Mouse (Mus musculus) spleen, adult 2 months (tissue): ENCODE data around the gene Nat8. TPM values are rescaled to one million over a fixed set of nuclear protein-coding genes. Genes with fewer than 3 reads are reported as not detected.
"Not testable (repeated sequence)": the region's sequence is repeated elsewhere in the genome, so short reads cannot be mapped to it uniquely, and the experiment has no call there.

Experiments used
- DNase-seq, 2 experiments: peaks; one replicate each; pipeline versions ENCODE4 v3.0.0 to v3.0.0-alpha.2; 2012 to 2021; ENCODE audit warnings: low spot score in 2 of 2, low read depth in 1 of 2
- H3K27ac ChIP-seq: fragments of 200-500 bp; 2 replicates; pipeline ENCODE4 v1.5.1; 2012; ENCODE audit warnings: low read length, inconsistent platforms; ENCODE audit not compliant: insufficient read depth
- H3K27me3 ChIP-seq: fragments of 200-500 bp; 2 replicates; pipeline ENCODE4 v1.6.1; 2012; ENCODE audit warnings: mild to moderate bottlenecking, moderate library complexity, low read length, inconsistent platforms; ENCODE audit not compliant: control insufficient read depth, insufficient read depth
- H3K36me3 ChIP-seq: fragments of 200-500 bp; 2 replicates; pipeline ENCODE4 v1.6.1; 2012; ENCODE audit warnings: mild to moderate bottlenecking, low read length, inconsistent platforms; ENCODE audit not compliant: control insufficient read depth, insufficient read depth
- H3K4me1 ChIP-seq: fragments of 200-500 bp; 2 replicates; pipeline ENCODE4 v1.6.1; 2011; ENCODE audit warnings: inconsistent platforms; ENCODE audit not compliant: control insufficient read depth, insufficient read depth, insufficient read length
- H3K4me3 ChIP-seq: fragments of 200-500 bp; 2 replicates; pipeline ENCODE4 v1.5.1; 2011; ENCODE audit warnings: mild to moderate bottlenecking, inconsistent platforms; ENCODE audit not compliant: insufficient read depth, insufficient read length; ENCODE audit errors: extremely low read depth
- CTCF ChIP-seq: fragments of 200-500 bp; IDR thresholded peaks from 2 replicates; pipeline ENCODE4 v1.5.1; 2011; ENCODE audit warnings: mild to moderate bottlenecking, inconsistent platforms; ENCODE audit not compliant: insufficient read depth, insufficient read length, insufficient replicate concordance; ENCODE audit errors: extremely low read depth
- POLR2A ChIP-seq: fragments of 200-500 bp; IDR thresholded peaks from 2 replicates; pipeline ENCODE4 v1.6.1; 2011; ENCODE audit warnings: low read depth, low read length, inconsistent platforms
- WGBS: fragments of 180-500 bp; shearing (Covaris S2); methylation state at CpG from one replicate; pipeline ENCODE4 v1.1.7; 2018; 5-methylcytosine and 5-hydroxymethylcytosine counted together
- polyA plus RNA-seq: library from polyadenylated mRNA; depleted of rRNA; stranded (reverse); fragments of >200 nt; gene quantifications from 2 replicates; pipeline ENCODE4 v1.2.3, GENCODE M21; 2012

Nat8 gene
- polyA plus RNA-seq, 1 experiment, result 1.0 TPM

DNA sequence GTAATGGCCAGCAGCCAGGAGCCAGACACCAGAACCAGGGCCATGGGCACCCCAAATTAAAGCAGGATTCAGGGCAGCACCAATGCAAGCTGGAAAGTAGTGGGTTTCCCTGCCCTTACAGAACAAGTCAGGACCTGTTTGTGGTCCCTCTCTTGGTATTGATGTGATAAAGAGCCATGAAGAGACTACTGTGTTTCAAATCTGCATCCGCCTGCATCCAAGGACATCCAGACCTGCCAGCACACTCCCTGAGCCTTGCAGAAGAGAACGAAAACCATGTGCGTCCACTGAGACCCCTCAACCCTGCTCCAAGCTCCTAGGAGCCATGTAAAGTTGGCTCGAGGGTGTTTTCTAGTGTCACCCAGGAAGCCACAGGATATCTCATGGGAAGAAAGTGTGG, 16.3 kb upstream of the Nat8 start:
- H3K36me3 ChIP-seq, result no peaks in the 10 kb centered on the region
- no peak overlapping the region for H3K27ac ChIP-seq
- no peak overlapping the region for H3K4me3 ChIP-seq
- 86% methylated on average over 4 of the region's 4 CpGs for WGBS
- no peaks in the 10 kb centered on the region for H3K27me3 ChIP-seq
- no peak for DNase-seq
- no peaks in the 10 kb centered on the region for H3K4me1 ChIP-seq
- no peak for TF ChIP-seq CTCF
- TF ChIP-seq POLR2A, result no peak

GRCm38 (mm10) chr6:85846921-85847320, 15.0 kb upstream of the Nat8 start:
- no peaks in the 10 kb centered on the region for H3K27me3 ChIP-seq
- WGBS, result 40% methylated on average over 1 of the region's 1 CpGs
- no peaks in the 10 kb centered on the region for H3K4me1 ChIP-seq
- DNase-seq, result no peak
- TF ChIP-seq POLR2A (no peak), CTCF (no peak)
- no peak overlapping the region for H3K4me3 ChIP-seq
- no peak overlapping the region for H3K27ac ChIP-seq
- H3K36me3 ChIP-seq, result no peaks in the 10 kb centered on the region

DNA sequence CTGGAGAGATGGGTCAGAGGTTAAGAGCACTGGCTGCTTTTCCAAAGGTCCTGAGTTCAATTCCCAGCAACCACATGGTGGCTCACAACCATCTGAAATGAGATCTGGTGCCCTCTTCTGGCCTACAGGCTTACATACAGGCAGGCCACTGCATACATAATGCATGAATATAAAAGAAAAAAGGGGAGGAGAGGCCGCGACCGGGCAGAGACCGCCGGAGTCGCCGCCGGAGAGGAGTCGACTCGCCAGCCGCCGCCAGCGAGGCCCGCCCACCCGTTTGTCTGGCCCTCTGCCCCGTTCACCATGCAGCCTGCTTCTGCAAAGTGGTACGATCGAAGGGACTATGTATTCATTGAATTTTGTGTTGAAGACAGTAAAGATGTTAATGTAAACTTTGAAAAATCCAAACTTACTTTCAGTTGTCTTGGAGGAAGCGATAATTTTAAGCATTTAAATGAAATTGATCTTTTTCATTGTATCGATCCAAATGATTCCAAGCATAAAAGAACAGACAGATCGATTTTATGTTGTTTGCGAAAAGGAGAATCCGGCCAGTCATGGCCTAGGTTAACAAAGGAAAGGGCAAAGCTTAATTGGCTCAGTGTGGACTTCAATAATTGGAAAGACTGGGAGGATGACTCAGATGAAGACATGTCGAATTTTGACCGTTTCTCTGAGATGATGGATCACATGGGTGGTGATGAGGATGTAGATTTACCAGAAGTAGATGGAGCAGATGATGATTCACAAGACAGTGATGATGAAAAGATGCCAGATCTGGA, 12.0 kb upstream of the Nat8 start:
- not testable (repeated sequence) for H3K4me1 ChIP-seq, H3K27me3 ChIP-seq, DNase-seq, H3K4me3 ChIP-seq, H3K36me3 ChIP-seq, H3K27ac ChIP-seq
- WGBS, result 91% methylated on average over 25 of the region's 25 CpGs

GRCm38 (mm10) chr6:85839982-85840381, 8.1 kb upstream of the Nat8 start:
- DNase-seq, result no peak
- no peak overlapping the region for H3K4me3 ChIP-seq
- H3K36me3 ChIP-seq, result no peaks in the 10 kb centered on the region
- H3K27ac ChIP-seq, result no peak overlapping the region
- H3K4me1 ChIP-seq, result no peaks in the 10 kb centered on the region
- no peaks in the 10 kb centered on the region for H3K27me3 ChIP-seq
- TF ChIP-seq CTCF (no peak), POLR2A (no peak)
- 61% methylated on average over 4 of the region's 4 CpGs for whole genome bisulfite sequencing

DNA sequence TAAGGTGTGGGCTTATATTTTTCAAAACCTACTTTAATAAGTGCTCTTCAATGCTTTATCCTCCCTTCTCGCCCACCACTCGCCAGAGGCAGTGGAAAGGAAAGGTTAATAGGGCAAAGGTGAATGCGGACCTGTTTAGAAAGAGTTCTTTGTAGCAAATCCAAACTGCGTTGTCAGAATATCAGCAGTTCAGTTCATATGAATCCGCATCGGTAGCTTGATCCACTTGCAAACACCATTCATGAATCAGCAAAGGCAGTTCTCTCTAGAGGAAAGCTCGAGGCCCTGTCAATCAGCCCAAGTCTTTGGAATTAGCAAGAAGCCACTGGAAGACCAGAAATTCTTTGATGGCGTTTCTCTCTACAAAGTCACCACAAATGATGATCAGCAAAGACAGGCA, 6.8 kb upstream of the Nat8 start:
- Histone ChIP-seq H3K36me3 (no peaks in the 10 kb centered on the region), H3K27ac (no peak overlapping the region), H3K27me3 (no peaks in the 10 kb centered on the region), H3K4me3 (no peak overlapping the region), H3K4me1 (no peaks in the 10 kb centered on the region)
- no peak for DNase-seq
- WGBS, result 89% methylated on average over 8 of the region's 8 CpGs
- TF ChIP-seq CTCF, result no peak

DNA sequence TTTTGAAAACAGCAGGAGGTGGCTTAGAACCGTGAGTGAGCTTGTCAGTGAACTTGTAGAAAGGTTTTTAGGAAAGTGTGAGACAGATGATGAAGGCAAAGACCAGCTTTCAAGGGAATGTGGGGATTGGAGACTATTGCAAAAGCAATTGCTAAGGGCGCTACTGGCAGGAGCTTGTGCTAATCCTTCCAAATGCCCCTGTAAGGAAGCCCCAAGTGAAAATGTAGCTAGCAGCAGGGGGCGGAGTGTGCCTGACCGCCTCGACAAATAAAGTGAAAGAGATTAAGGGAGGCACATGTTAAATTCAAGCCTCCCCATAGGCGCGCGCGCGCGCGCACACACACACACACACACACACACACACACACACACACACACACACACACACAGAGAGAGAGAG, 5.4 kb upstream of the Nat8 start:
- not testable (repeated sequence) for H3K4me1 ChIP-seq, H3K27ac ChIP-seq

DNA sequence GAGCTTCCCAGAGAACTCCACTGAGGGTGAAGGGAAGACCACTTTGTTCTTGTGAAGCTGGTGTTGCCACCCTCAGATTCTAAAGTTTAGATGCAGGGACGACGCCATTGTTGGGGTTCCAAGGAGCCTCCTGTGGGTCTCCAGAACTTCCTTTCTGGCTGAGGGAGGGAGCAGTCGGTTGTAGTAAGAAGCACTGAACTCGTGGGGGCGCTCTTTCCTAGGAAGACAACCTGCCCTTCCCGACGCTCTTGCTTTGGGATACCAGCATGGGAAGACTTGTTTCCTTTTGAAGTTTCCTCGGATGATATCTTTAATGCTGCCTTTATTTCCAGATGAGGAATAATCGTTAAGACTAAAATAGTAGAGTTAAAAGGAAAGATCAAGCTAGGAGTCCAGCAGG, 4.9 kb upstream of the Nat8 start:
- not testable (repeated sequence) for DNase-seq, H3K27ac ChIP-seq, H3K36me3 ChIP-seq, H3K27me3 ChIP-seq, H3K4me3 ChIP-seq, H3K4me1 ChIP-seq
- WGBS, result 28% methylated on average over 9 of the region's 9 CpGs

More for the DNA sequence above, 5.4 kb upstream of the Nat8 start:
- not testable (repeated sequence) for H3K4me3 ChIP-seq, H3K36me3 ChIP-seq, DNase-seq, H3K27me3 ChIP-seq
- WGBS, result 28% methylated on average over 11 of the region's 12 CpGs

- H3K4me1 ChIP-seq, H3K27me3 ChIP-seq, H3K36me3 ChIP-seq, H3K27ac ChIP-seq, H3K4me3 ChIP-seq, DNase-seq: not testable (repeated sequence)
- WGBS, result 74% methylated on average over 5 of the region's 5 CpGs
Measured at GRCm38 (mm10) chr6:85836098-85836497, 4.2 kb upstream of the Nat8 start.

DNA sequence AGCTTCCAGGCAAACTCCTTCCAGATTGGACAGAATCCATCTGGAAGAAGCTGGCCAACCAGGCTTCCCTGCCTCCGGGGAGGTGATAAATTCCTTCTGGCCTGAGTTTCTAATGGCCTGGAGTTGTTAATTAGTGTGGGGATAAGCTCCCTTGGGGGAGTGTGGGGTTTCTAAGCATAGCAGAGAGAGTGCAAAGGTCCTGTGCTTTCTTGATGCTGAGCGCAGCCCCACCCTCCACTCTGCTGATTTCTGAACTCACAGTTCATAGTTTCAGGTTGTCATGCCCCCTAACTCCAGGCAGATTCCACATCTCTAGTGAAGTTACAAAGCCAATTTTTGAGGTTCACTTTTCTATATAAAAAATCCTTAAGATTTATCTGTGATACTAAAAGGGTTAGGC, 3.2 kb upstream of the Nat8 start:
- H3K4me3 ChIP-seq, DNase-seq, H3K36me3 ChIP-seq, H3K4me1 ChIP-seq, H3K27me3 ChIP-seq, H3K27ac ChIP-seq: not testable (repeated sequence)
- 88% methylated on average over 1 of the region's 2 CpGs for WGBS

DNA sequence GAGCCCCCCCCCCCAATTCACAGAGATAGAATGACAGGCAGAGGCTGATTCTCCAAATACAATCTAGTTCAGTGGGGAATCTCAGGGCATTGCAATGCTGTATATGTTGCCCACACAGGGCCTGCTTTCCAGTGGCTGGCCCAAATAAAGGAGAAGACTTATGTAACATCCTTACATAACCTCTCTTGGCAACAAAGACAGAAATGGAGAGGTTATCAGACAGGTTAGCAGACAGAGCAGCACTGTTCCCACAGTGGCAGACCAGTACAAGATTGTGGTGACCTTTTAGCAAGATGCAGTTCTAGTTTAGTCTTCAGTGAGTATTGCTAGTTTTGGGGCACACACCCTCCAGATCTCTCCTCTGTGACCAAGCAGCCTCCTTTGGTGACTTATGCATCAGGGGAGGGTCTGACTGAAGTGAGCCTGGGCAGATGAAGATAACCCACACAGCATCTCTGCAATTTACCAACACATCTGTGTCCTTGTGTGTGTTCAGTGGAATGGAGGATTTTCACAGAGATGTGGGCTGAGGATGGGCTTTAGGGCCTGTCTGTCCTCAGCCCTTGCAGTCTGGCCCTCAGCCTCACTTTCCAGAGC, 2.7 kb upstream of the Nat8 start:
- not testable (repeated sequence) for H3K4me3 ChIP-seq, DNase-seq, H3K27ac ChIP-seq, H3K4me1 ChIP-seq, H3K36me3 ChIP-seq, H3K27me3 ChIP-seq
